Mouse (Mus musculus): ENCODE measurements around the gene Pdyn. TPM values are rescaled to one million over a fixed set of nuclear protein-coding genes. Genes with fewer than 3 reads are reported as not detected.

The Pdyn gene
- polyA plus RNA-seq, 1 experiment from 2014 or later = 0.92 TPM

DNA sequence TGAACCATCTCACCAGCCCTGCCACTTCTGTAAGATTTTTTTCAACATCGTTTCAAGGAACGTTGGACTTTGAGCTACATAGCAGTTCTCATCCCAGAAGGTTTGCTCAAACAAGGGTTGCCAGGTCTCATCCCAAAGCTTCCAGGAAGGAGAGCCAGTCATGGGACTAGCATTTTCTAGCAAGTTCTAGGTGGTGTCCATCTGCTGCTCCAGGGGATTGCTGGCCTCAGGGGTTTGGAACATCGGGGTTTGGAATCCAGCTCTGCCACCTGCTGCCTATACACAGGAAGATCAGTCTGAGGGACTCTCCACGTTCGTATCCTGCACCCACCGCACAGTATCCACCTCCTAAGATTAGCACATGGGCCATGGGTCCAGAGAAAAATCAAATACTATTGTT is 39.6 kb downstream of the Pdyn start:
- 58% methylated on average over 6 of the region's 6 CpGs for WGBS
- no peak overlapping the region for H3K9ac ChIP-seq (ENCODE audit: low read depth, low read length)
- no peaks in the 10 kb centered on the region for H3K36me3 ChIP-seq (ENCODE audit: control insufficient read depth, insufficient read depth, low read length)
- H3K27me3 ChIP-seq (replicated peaks; ENCODE audit: control insufficient read depth, insufficient read depth, low read length) = no peaks in the 10 kb centered on the region
- no peak for ATAC-seq
- H3K4me2 ChIP-seq (ENCODE audit: low read depth, low read length) = no peak overlapping the region
- no peak overlapping the region for H3K27ac ChIP-seq (ENCODE audit: low read length)
- H3K4me1 ChIP-seq (ENCODE audit: control insufficient read depth, insufficient read depth, low read length) = no peaks in the 10 kb centered on the region
- no peak overlapping the region for H3K4me3 ChIP-seq (ENCODE audit: low read length)
- no peaks in the 10 kb centered on the region for H3K9me3 ChIP-seq (ENCODE audit: control insufficient read depth, low read length)

DNA sequence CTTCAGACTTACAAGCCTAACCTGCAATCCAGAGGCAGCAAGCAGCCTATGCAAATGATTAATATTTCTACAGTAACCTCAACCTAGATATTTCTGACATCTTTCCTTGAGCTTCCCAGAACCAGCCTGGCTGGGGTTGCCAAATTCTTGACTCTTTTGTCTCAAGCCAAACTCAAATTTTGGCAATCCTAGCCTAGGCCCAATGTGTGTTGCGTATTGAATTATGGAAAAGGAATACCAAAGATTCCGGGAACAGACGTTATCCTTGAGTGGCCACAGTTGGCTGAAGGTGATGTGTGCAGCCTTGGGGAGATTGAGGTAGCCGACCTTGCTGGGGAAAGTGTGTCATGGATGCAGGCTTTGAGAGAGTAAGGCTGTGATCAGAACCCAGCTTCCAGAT is 40.8 kb downstream of the Pdyn start:
- Histone ChIP-seq H3K4me3 (ENCODE audit: low read length) (no peak overlapping the region), H3K9ac (ENCODE audit: low read depth, low read length) (no peak overlapping the region), H3K27ac (ENCODE audit: low read length) (no peak overlapping the region), H3K4me1 (ENCODE audit: control insufficient read depth, insufficient read depth, low read length) (no peaks in the 10 kb centered on the region), H3K36me3 (ENCODE audit: control insufficient read depth, insufficient read depth, low read length) (no peaks in the 10 kb centered on the region), H3K4me2 (ENCODE audit: low read depth, low read length) (no peak overlapping the region), H3K27me3 (replicated peaks; ENCODE audit: control insufficient read depth, insufficient read depth, low read length) (no peaks in the 10 kb centered on the region), H3K9me3 (ENCODE audit: control insufficient read depth, low read length) (no peaks in the 10 kb centered on the region)
- 84% methylated on average over 4 of the region's 4 CpGs for WGBS
- no peak for ATAC-seq

DNA sequence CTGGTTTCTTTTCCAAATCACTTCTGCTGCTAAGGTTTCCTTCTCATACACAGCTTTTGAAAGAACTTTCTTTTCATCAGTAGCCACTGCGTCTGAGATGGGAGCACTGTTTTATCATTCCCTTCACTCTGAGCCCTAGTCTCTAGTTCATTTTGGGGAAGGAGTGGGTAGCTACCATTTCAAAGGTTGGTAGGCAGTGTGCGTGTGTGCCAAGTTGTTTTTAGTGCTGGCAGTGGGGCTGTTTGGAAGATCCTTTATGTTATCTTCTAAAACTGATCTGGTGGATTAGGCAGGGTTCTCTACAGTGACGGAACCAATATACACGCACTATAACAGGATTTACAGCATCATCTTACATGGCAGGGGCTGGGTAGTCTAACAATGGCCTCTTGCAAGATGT is 44.6 kb downstream of the Pdyn start:
- ATAC-seq = no peak
- 92% methylated on average over 4 of the region's 4 CpGs for WGBS
- H3K4me3 ChIP-seq (ENCODE audit: low read length) = no peak overlapping the region

DNA sequence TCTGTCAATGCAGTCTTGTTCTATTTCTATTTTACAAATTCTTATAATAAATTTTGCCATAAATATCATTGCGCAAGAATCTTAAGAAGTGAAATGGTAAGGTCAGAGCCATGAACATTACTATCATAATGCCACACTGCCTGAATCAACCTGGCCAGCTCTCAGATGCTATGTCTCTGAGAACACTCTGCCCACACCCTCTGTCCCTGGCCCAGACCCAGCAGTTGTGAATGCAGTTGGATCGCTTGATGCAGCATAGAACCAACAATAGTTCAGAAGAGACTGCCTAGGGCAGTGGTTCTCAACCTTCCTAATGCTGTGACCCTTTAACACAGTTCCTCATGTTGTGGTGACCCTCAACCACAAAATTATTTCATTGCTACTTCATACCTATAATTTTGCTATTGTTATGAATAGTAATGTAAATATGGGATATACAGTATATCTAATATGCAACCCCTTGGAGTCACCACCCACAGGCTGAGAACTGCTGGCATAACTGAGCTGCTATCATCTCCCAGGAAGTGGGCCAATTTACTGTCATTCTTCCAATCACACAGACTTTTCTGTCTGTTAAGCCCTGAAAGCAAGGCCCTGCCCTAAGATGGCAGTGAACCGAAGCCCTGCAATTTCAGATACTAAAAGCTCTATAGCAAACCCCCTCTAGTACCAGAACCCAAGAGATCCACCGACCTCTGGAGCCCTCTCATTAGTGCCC is 45.3 kb downstream of the Pdyn start:
- WGBS = 84% methylated on average over 4 of the region's 4 CpGs
- H3K4me3 ChIP-seq (ENCODE audit: low read length) = no peak overlapping the region
- H3K4me1 ChIP-seq (ENCODE audit: control insufficient read depth, insufficient read depth, low read length) = no peaks in the 10 kb centered on the region
- H3K27me3 ChIP-seq (replicated peaks; ENCODE audit: control insufficient read depth, insufficient read depth, low read length) = no peaks in the 10 kb centered on the region
- H3K4me2 ChIP-seq (ENCODE audit: low read depth, low read length) = no peak overlapping the region
- H3K27ac ChIP-seq (ENCODE audit: low read length) = no peak overlapping the region
- H3K36me3 ChIP-seq (ENCODE audit: control insufficient read depth, insufficient read depth, low read length) = no peaks in the 10 kb centered on the region
- no peak for ATAC-seq
- no peaks in the 10 kb centered on the region for H3K9me3 ChIP-seq (ENCODE audit: control insufficient read depth, low read length)
- no peak overlapping the region for H3K9ac ChIP-seq (ENCODE audit: low read depth, low read length)

More for the DNA sequence above, 44.6 kb downstream of the Pdyn start:
- H3K27ac ChIP-seq (ENCODE audit: low read length) = no peak overlapping the region
- no peaks in the 10 kb centered on the region for H3K36me3 ChIP-seq (ENCODE audit: control insufficient read depth, insufficient read depth, low read length)
- no peaks in the 10 kb centered on the region for H3K9me3 ChIP-seq (ENCODE audit: control insufficient read depth, low read length)
- H3K4me2 ChIP-seq (ENCODE audit: low read depth, low read length) = no peak overlapping the region
- no peaks in the 10 kb centered on the region for H3K27me3 ChIP-seq (replicated peaks; ENCODE audit: control insufficient read depth, insufficient read depth, low read length)
- no peaks in the 10 kb centered on the region for H3K4me1 ChIP-seq (ENCODE audit: control insufficient read depth, insufficient read depth, low read length)
- H3K9ac ChIP-seq (ENCODE audit: low read depth, low read length) = no peak overlapping the region

DNA sequence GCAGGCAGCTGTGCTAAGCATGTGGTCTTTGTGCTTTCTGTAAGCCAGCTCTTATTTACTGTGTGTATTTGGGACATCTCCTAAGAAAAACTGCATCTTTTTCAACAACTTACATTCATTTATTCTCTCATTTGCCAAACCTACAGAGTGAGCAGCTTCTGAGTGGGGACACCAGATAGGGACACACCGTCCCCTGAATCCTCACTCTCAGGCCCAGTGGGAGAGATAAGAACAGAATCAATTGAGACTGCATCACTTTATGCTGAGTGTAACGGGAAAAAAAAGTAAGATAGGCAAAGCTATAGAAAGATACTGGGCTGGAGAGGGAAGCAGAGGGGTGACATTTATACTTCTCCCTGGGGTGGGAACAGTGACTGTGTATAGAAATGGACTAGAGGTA is 46.0 kb downstream of the Pdyn start:
- Histone ChIP-seq H3K27ac (ENCODE audit: low read length) (no peak overlapping the region), H3K9ac (ENCODE audit: low read depth, low read length) (no peak overlapping the region), H3K36me3 (ENCODE audit: control insufficient read depth, insufficient read depth, low read length) (no peaks in the 10 kb centered on the region), H3K4me3 (ENCODE audit: low read length) (no peak overlapping the region), H3K27me3 (replicated peaks; ENCODE audit: control insufficient read depth, insufficient read depth, low read length) (no peaks in the 10 kb centered on the region), H3K4me2 (ENCODE audit: low read depth, low read length) (no peak overlapping the region), H3K4me1 (ENCODE audit: control insufficient read depth, insufficient read depth, low read length) (no peaks in the 10 kb centered on the region), H3K9me3 (ENCODE audit: control insufficient read depth, low read length) (no peaks in the 10 kb centered on the region)
- no peak for ATAC-seq
- 76% methylated on average over 2 of the region's 2 CpGs for WGBS

DNA sequence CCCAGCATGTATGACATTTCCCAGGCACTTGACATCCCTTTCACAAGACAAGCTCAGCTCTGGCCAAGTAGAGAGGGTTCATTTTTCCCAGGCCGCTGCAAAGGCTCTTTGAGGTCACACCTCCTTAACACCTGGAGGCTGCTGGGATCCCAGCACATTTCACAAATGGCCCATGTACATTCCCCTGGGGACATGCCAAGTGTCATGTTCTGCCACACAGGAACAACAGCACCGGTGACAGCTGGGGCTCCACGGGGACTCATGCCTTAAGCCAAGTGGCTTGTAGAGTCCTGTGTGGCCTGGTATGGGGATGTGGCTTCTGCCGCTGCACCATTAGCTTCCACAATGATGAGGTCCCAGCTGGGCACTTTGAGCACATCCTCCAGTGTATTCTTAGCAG is 47.0 kb downstream of the Pdyn start:
- H3K4me3 ChIP-seq (ENCODE audit: low read length) = no peak overlapping the region
- WGBS = 72% methylated on average over 4 of the region's 4 CpGs
- no peaks in the 10 kb centered on the region for H3K27me3 ChIP-seq (replicated peaks; ENCODE audit: control insufficient read depth, insufficient read depth, low read length)
- no peak overlapping the region for H3K9ac ChIP-seq (ENCODE audit: low read depth, low read length)
- no peaks in the 10 kb centered on the region for H3K4me1 ChIP-seq (ENCODE audit: control insufficient read depth, insufficient read depth, low read length)
- no peak overlapping the region for H3K4me2 ChIP-seq (ENCODE audit: low read depth, low read length)
- H3K36me3 ChIP-seq (ENCODE audit: control insufficient read depth, insufficient read depth, low read length) = no peaks in the 10 kb centered on the region
- no peak for ATAC-seq
- no peak overlapping the region for H3K27ac ChIP-seq (ENCODE audit: low read length)
- no peaks in the 10 kb centered on the region for H3K9me3 ChIP-seq (ENCODE audit: control insufficient read depth, low read length)

Other genes starting within 250 kb of the Pdyn start
- not detected in 2 replicates for gene F830045P16Rik, start 163.2 kb downstream of the Pdyn start, polyA plus RNA-seq (2015; fragmentation: Nextera tagmentation; extraction: Ambion mirVana)
- 17.0 and 17.6 TPM in 2 replicates for gene Sirpa, start 107.0 kb downstream of the Pdyn start, polyA plus RNA-seq (2015; fragmentation: Nextera tagmentation; extraction: Ambion mirVana)
- gene Stk35, start 100.7 kb upstream of the Pdyn start, polyA plus RNA-seq (2015; fragmentation: Nextera tagmentation; extraction: Ambion mirVana) = 4.5 and 5.4 TPM in 2 replicates

Data from intestine, embryonic 16.5 days (tissue).